Mouse (Mus musculus) cerebellum, adult 11 months (tissue): ENCODE results near the gene Svep1.
A peak's percentile ranks its signal among the peaks of the same experiment; 100 is the strongest.

ENCODE experiments used
- DNase-seq: peaks from one replicate; pipeline ENCODE4 v3.0.0; 2022

Svep1 gene

DNA sequence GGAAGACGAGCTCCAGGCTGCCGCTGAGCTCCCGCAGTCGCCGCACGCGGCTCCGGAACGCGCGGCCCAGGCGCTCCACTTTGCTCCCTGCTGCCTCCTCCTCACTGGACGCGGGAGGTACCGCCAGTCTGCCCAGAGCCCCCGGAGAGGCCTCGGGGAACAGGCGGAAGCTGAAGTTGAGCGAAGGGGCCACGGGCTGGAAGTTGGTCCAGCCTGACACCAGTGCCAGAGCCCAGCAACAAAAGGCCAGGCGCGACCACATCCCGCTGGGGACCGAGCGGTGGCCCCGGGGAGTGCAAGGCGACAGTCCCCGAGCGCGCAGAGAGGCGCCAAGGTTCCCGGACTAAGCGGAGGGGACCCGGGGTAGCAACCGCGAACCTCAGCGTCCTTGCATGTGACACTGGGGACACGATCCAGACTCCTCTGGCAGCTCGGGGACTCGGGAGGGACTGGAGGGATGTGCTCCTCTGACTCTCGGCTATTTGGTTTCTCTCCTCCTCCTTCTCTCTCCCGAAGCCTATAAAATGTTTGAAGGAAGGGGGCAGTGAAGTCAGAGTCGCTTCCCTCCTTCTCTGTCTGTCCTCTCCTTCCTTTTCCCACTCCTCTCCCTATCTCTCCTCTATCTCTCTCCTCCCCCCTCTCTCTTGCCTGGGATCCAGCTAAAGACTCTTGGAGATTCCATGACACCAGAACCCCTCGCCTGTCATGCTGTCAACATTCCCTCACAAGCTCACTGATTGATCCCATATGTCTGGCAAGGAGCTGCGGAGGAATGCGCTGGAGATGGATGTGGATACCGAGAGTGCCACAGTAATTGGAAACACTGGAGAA, at the start of gene Svep1:
Gene Svep1, minus strand, starts transcription at position 745 of the 831 bp plus-strand sequence.
- DNase-seq = peak; percentile 62

DNA sequence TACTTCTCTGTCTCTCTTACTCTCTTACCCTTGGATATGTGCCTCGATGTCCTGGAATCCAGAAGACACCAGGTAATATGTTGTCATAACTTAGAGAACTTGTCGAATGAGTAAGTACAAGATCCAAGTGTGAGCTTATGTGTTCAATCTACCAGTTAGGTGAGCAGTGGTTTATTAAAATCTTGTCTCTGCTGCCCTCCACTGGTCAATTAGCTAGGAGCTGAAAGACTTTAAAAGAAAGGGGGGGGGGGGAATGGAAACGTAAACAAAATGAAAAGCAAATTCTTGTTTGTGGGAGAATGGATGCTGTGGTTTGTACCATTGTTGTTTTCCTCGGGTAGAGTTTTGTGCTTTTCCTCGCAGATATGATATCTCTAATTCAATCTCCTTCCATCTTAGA, 46.8 kb upstream of the Svep1 start:
- DNase-seq = peak; percentile 29

GRCm38 (mm10) chr4:58252381-58252780, 45.7 kb upstream of the Svep1 start:
- DNase-seq = no peak

DNA sequence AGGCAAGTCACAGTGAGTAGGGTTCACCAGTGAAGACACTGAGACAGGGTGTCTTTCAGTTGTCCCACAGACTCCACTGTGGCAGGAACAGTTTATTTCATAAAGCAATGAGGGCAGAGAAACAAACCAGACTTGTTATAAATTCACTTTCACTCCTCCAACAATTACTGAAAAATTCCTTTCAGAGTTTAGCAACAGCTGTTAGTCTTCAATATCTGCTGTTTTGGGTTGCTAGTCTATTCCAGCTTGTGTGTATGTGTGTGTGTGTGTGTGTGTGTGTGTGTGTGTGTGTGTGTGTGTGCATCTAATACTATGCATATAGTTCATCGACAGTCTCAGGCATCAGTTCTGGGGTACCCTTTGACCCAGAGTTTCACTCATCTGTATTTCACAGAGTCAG, 38.9 kb upstream of the Svep1 start:
- DNase-seq = no peak

DNA sequence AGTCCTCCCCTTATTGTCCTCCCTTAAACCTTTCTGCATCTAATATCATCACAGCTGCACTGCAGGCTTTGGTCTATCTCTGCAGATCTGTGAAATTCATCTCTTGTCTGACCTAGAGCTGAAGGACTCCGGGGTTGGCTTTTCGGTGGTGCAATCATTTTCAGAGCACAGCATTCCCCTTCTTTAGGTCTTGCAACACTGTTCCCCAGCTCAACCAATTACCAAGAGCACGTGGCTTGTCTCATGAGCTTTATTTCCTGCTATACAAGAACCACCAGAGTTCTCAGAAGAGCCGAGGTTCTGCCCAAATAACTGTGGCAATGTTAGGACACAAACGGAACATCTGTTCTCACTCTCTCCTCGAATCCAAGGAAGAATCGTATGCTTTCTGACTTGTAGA, 33.8 kb upstream of the Svep1 start:
- DNase-seq = no peak

GRCm38 (mm10) chr4:58235828-58236227, 29.2 kb upstream of the Svep1 start:
- no peak for DNase-seq

DNA sequence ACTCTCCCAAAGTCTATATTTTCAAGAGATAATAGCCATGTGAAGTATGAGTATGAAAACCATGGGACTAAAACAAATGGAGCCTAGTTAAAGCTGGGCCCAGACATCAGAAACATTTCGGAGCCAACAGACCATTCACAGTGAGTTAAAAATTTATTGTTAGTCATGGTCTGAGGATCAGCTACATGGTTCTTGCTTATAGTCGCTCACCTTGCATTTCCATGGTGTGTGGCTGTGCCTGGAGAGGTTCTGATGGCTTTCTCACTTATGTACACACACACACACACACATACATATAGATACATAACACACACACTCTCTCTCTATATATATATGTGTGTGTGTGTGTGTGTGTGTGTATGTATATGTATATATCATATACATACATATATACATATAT, 16.8 kb upstream of the Svep1 start:
- no peak for DNase-seq

- no peak for DNase-seq
Observed at GRCm38 (mm10) chr4:58211374-58211773, 4.7 kb upstream of the Svep1 start.

DNA sequence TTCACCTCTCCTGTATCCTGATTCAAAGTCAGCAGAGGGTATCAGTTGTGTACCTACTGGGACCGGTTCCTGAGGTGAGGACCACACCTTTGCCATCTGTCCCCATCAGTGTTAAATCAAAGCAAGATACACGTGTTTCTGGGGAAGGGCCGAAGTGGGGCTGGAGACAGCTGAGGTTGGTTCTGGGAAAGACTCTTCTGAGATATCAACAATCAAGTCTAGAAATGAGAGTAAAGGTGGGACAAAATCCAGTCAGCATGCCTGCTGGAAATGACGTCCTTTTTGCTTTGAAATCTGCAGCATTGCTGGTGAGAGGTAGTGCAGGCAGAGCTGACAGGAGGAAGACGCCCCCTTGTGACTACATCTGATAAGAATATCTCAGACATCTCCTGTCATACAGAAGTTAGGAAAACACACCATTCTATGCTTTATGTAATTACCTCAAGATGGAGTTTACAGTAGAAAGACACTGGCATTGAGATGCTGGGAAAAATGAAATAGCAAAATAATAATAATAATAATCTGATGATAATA, 4.0 kb upstream of the Svep1 start:
- peak; percentile 53 for DNase-seq

- DNase-seq = no peak
Observed at GRCm38 (mm10) chr4:58205750-58206114, 927 bp downstream of the Svep1 start.

DNA sequence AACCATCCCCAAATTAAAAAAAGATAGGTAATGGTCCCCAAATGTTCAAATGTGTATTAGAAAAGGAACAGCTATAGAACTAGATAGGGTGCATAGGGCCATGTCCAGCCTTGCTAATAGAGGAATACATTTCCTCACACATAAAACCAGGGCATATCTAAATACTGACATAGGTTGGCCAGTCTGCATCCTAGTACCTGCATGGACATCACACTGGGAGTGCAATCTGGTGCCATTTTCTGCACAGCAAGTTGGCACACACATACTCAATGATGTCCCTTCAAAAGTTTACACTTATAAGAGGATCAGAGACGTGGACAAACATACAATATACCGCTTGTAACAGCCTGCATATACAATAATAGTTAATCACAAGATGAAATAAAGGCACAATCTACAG, 5.0 kb downstream of the Svep1 start:
- DNase-seq = peak; percentile 65

GRCm38 (mm10) chr4:58200826-58201225, 5.8 kb downstream of the Svep1 start:
- no peak for DNase-seq

- DNase-seq = no peak
Observed at GRCm38 (mm10) chr4:58197230-58197629, 9.4 kb downstream of the Svep1 start.

DNA sequence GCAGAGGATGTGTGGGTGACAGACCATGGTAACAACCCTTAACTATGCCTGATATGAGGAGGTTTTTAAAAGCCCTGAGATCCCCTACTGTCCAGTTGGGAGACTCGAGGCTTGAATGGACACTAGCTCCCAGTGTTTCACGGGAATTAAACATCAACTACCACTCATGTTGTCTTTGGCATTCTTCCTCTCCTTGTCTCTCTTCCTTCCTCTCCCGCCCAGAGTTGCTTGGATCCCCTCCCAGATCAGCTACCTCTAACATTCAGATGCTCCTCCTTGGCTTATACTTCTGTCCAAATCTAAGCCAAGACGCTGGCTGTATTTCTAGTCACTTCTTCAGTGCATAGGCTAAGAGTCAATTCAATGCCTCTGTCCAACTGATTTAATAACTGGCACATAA, 9.9 kb downstream of the Svep1 start:
- DNase-seq = no peak

GRCm38 (mm10) chr4:58195936-58196335, 10.7 kb downstream of the Svep1 start:
- DNase-seq = no peak

DNA sequence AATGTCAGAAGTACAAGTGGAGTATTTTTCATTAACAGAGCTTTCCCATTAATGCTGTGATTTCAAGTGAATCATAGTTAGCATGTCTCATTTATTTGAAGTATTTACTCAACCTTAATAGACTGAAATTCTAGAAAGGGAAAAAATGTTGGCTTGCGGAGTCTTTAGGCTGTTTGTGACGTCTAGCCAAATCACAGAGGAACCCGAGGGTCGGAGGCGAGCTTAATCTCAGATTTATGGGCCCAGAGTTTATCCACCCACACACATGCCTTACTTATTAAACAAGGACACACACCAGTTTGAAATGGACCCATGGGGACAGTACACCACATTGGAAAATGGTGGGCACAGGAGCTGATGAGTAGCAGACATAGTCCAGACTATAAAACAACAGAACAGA, 17.4 kb downstream of the Svep1 start:
- DNase-seq = no peak

DNA sequence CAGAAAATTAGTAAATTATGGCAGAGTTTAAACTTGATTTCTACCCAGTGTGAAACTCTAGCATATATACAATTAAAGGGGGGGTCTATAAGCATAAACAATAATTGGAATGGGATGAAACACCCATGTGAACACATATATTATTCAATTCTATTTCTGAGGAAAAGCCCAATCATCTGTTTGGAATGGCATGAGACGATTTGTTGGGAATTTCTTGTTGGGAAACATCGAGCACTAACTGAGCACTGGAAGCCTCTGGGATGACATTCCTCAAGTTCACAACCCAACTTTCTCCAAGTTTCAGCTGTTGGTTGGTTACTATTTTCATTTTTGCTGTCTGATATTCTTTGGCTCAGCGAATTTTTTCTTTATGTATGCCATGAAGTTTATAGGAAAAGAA, 21.3 kb downstream of the Svep1 start:
- DNase-seq = no peak

DNA sequence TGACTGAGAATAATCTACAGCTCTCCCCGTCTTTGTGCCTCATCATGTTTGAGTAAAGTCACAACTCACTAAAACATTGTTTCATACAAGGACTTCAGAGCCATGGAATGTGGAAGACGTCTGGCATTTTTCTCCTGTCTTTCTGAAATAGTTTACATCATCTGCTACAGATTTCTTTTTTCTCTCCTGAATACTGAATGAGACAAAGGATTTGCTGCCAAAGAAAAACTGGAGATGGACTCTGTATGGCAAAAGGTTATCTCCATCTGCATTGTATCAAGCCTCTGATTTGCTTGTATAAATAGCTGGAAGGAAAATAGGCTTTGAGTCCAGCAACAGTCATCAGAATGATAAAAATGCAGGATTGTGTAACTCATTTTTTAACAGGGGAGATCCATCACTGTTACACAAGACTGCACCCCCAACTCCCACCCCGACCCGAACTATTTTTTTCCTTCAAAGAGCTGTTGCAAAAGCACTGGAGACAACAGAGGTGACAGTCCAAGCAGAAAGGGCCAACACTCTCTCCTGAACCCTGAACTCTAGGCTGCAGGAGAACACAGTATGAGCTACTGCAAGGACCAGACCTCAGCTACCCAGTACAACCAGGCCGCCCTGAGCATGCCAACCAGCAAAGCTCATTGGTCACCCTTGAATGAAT, 21.8 kb downstream of the Svep1 start:
- no peak for DNase-seq

- DNase-seq = no peak
Observed at GRCm38 (mm10) chr4:58183897-58184296, 22.8 kb downstream of the Svep1 start.

- DNase-seq = no peak
Observed at GRCm38 (mm10) chr4:58178489-58178888, 28.2 kb downstream of the Svep1 start.

- no peak for DNase-seq
Observed at GRCm38 (mm10) chr4:58177256-58177655, 29.4 kb downstream of the Svep1 start.

DNA sequence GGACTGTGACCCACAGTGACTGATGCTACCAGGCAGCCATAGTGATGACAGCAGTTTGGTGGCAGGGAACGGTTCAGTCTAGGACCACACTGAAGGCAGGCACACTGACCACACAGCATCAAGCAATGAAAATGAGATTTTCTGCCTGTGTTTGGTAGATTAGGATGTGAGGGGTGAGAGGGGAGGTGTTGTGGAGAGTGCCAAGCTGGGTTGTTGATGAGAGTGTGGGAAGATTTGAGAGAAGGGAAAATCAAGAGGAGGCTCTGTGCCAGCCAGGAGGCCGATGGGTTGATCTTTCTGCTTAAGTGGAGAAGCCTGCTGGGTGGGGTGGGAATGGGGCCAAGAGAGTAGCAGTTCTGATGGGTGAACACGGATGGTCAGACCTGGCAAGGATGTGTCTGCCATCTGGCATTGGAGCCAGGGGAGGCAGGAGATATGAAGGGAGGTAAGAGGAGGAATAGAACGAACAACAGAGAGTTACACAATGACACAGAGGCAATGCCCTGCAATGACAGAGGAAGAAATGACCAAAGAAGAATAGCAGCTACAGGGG, 32.1 kb downstream of the Svep1 start:
- DNase-seq = peak; percentile 97

- DNase-seq = no peak
Observed at GRCm38 (mm10) chr4:58173401-58173800, 33.3 kb downstream of the Svep1 start.

GRCm38 (mm10) chr4:58170430-58170829, 36.2 kb downstream of the Svep1 start:
- no peak for DNase-seq
